Mouse (Mus musculus): ENCODE measurements around the gene Cnpy3.
"Not testable (repeated sequence)": the region's sequence is repeated elsewhere in the genome, so short reads cannot be mapped to it uniquely, and the experiment has no call there.

The Cnpy3 gene

GRCm38 (mm10) chr17:46767868-46768267 is 15.9 kb upstream of the Cnpy3 start:
- DNase-seq (ENCODE audit: extremely low read depth, low read depth, low spot score) = no peak

- DNase-seq (ENCODE audit: extremely low read depth, low read depth, low spot score) = not testable (repeated sequence)
These were observed 12.9 kb upstream of the Cnpy3 start for GRCm38 (mm10) chr17:46764916-46765315.

- no peak for DNase-seq (ENCODE audit: extremely low read depth, low read depth, low spot score)
These were observed 11.5 kb upstream of the Cnpy3 start, which contains the start of gene Ptcra for GRCm38 (mm10) chr17:46763544-46763943. Gene Ptcra (minus strand): TSS chr17:46763712.

DNA sequence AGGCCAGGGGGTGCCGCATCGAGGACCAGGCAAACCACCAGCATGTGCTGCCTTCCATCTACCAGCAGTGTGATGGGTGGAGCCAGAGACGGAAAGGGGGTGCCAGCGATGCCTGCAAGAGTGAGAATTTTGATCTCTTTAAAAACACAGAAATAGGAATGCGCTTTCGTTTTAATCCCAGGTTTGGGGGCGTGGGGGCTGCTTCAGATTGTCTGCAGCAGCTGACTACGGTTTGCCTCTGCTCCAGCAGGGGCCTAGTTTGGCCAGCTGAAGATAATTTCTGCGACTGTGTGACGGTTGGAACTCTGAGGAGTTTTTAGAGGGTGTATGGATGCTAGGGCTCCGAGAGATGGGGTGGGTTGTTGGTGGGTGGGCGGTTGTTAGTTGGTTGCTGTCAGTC is 6.7 kb upstream of the Cnpy3 start:
- no peak for DNase-seq (ENCODE audit: extremely low read depth, low read depth, low spot score)

DNA sequence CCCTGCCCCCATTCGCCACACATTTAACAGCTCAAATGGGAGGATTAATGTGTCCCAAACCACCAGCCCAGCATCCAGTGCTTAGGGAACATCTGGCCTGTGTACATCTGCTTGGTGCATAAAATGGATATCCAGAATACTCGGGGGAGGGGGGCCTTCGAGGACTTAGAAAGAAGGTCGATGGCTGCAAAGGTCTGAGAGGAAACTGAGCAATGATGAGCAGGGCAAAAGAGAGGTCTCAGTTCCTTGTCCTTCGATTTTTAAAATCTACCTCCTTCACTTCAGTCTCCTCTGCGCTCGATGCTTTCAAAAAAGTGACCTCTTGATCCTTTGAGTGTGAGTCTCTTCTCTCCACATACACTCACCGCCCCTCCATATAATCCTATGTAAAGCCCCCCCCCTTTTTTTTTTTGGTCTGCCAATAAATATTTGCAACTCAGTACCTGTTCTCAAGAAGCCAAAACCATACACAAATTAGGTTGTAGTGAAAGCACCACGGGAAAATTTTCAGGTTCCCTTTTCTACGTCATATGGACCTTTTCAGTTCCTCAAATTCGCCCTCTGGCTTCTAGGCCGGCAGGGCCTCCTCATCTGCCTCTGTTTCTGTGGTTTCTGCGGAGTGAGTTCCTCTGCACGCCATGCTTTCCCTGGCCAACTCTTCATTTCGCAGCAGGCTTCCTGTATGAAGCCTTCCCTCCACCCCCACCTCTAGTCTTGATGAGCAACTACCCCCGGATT is 789 bp downstream of the Cnpy3 start:
- DNase-seq (ENCODE audit: extremely low read depth, low read depth, low spot score) = no peak

GRCm38 (mm10) chr17:46750580-46750979 is 1.4 kb downstream of the Cnpy3 start:
- DNase-seq (ENCODE audit: extremely low read depth, low read depth, low spot score) = no peak

- DNase-seq (ENCODE audit: extremely low read depth, low read depth, low spot score) = no peak
These were observed 2.7 kb downstream of the Cnpy3 start for GRCm38 (mm10) chr17:46749282-46749681.

DNA sequence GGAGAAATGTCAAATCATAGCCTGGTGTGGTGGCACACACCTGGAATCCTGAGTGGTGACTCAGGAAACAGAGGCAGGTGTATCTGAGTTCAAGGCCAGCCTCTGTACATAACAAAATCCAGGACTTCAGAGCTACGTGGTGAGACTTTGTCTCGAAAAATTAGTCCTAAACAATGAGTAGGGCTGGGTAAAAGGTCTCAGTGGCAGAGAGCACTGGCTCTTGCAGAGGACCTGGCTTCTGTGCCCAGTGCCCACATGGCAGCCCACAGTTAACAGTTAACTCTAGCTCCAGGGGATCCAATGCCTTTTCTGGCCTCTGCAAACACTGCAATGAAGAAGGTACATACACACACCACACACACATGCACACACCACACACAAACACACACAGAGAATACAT is 4.2 kb downstream of the Cnpy3 start:
- DNase-seq (ENCODE audit: extremely low read depth, low read depth, low spot score) = no peak

GRCm38 (mm10) chr17:46747234-46747633 is 4.8 kb downstream of the Cnpy3 start:
- no peak for DNase-seq (ENCODE audit: extremely low read depth, low read depth, low spot score)

DNA sequence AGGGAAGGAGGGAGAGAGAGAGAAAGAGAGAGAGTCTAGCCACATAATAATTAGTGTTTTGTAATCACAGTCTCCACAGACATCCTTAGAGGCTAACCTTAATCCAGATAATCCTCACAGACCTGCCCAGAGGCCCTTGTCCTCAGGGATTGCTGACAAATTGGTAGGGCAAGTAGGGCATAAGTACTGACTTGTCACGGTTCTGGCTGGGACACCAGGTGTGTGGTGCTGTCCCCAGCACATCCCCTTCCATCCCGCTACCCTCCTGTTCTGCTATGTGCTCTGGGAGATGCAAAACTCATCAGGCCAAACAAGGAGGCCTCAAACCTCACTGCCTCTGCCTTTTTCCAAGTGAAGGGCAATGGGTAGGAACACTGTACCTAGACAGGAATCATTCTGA is 6.5 kb downstream of the Cnpy3 start:
- DNase-seq (ENCODE audit: extremely low read depth, low read depth, low spot score) = no peak

GRCm38 (mm10) chr17:46742986-46743385 is 9.0 kb downstream of the Cnpy3 start:
- no peak for DNase-seq (ENCODE audit: extremely low read depth, low read depth, low spot score)

- no peak for DNase-seq (ENCODE audit: extremely low read depth, low read depth, low spot score)
These were observed 10.7 kb downstream of the Cnpy3 start for GRCm38 (mm10) chr17:46741305-46741704.

- DNase-seq (ENCODE audit: extremely low read depth, low read depth, low spot score) = no peak
These were observed 15.9 kb downstream of the Cnpy3 start for GRCm38 (mm10) chr17:46736160-46736559.

GRCm38 (mm10) chr17:46735287-46735686 is 16.7 kb downstream of the Cnpy3 start:
- DNase-seq (ENCODE audit: extremely low read depth, low read depth, low spot score) = no peak

- no peak for DNase-seq (ENCODE audit: extremely low read depth, low read depth, low spot score)
These were observed 18.0 kb downstream of the Cnpy3 start for GRCm38 (mm10) chr17:46734055-46734454.

GRCm38 (mm10) chr17:46728904-46729318 is 23.1 kb downstream of the Cnpy3 start, which contains the start of gene Gnmt:
Gene Gnmt (minus strand): TSS chr17:46729168.
- no peak for DNase-seq (ENCODE audit: extremely low read depth, low read depth, low spot score)

DNA sequence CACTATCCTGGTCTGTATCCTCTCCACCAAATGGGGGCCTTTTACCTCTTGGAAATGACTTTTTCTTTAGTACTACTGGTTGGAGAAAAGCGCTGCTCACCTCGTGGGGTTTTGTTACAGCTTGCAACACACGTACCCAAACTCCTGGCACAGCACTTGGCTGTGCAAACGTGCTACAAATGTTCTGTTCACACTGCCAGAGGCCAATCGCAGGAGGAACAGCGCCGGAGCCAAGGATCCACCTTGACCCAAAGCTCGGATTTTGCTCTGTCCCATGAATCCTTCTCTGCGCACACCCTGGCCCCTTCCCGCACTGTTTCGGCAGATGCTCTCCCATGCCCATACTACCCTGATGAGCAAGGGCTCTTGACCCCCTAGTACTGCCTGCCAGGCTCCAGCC is 23.5 kb downstream of the Cnpy3 start:
- DNase-seq (ENCODE audit: extremely low read depth, low read depth, low spot score) = no peak

DNA sequence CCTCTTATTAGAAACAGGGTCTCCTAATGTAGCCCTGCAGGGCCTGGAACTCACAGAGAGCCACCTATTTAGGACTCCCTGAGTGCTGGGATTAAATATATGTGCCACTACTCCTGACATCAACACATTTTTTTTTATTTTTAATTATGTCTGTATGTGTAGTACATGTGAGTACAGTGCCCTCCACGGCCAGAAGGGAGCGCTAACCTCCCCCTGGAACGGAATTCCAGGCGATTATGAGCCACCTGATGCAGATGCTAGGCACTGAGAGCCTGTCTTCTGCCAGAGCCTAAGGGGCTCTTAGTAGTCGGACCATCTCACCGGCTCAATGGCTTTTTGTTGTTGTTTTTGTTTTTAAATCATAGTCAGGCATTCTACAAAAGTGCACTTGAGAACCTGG is 24.0 kb downstream of the Cnpy3 start:
- no peak for DNase-seq (ENCODE audit: extremely low read depth, low read depth, low spot score)

DNA sequence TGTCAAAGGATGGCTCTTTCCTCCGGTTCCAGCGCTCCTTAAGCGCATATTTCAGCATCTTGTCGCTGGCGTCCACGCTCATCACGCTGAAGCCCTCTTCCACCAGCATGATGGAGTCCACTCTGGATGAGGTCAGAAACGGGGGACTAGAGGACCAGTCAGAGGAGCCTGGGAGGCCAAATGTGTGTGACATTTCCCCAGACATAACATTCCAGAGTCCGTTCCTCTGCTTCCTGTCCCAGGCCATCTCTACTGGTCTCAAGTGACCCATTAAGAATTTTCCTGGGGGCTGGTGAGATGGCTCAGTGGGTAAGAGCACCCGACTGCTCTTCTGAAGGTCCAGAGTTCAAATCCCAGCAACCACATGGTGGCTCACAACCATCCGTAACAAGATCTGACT is 24.7 kb downstream of the Cnpy3 start:
- DNase-seq (ENCODE audit: extremely low read depth, low read depth, low spot score) = no peak

DNA sequence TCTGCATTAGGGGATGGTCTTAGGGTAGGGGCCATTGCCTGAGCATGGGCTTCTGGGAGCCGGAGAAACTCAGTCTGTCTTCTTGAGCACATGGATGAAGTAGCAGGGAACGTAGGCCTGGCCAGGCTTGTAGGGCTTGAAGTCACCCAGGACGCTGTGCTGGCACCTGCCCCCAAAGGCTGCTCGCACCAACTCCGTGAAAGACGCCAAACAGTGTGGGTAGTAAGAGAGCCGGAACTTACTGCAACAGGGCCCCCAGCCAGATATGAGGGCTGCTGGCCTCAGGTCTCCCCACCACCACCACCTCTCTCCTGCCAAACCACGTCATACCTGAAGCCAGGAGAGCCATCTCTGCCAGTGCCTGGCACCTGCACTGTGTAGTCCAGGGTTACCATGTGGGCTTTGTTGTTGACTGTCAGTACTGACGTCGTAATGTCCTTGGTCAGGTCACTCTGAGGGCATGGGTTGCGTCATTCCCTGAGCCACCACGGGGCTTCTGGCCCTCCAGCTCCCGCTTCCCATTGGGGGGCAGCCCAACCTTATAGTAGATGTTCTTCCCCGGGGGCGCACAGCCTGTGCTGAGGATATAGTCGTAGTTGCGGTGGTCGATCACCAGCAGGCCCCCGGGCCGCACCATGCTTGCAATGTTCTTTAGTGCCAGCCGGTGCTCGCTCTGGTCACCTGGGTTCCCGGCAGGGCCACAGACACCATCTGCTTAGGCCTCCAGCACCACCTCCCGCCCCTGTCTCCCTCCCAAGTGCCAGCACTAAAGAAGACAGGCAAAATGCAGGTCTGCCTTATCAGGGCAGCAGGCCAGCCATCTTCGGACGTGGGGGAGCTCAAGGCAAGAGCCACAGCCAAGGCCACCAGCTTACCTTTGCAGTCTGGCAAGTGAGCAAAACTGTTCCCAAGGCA is 26.0 kb downstream of the Cnpy3 start:
- DNase-seq (ENCODE audit: extremely low read depth, low read depth, low spot score) = no peak

- no peak for DNase-seq (ENCODE audit: extremely low read depth, low read depth, low spot score)
These were observed 26.7 kb downstream of the Cnpy3 start for GRCm38 (mm10) chr17:46725273-46725672.

- no peak for DNase-seq (ENCODE audit: extremely low read depth, low read depth, low spot score)
These were observed 27.4 kb downstream of the Cnpy3 start for GRCm38 (mm10) chr17:46724477-46725084.

Data from fat pad, adult 2 months (tissue).